Mouse (Mus musculus) stomach, postnatal 0 days (tissue): ENCODE results near the gene Rabgap1l.

Experiments used
- CTCF ChIP-seq: IDR thresholded peaks from 2 replicates; pipeline ENCODE4 v1.5.1; 2016; ENCODE audit warnings: antibody characterized with exemption, low read depth, mild to moderate bottlenecking, moderate library complexity
- EP300 ChIP-seq: optimal IDR thresholded peaks from 2 replicates; pipeline ENCODE3; 2016; ENCODE audit warnings: antibody characterized with exemption

DNA sequence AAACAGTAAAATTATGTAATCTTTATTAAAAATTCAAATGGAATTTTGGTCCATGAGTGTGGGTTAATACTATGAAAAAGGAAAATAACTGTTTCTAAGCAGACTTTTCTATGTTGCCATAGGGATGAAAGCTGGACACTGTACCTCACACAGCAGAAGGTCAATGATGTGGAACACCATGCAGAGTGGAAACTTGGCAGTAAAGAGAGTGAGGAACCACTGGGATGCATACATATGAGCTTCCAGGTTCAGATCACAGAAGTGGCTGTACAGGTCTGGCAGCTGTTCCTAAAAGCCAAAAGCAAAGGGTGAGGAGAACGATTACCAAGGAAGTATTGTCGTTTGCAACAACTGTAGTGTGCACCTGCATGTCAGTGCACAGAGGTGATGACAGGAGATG is 351.3 kb downstream of the Rabgap1l start:
- TF ChIP-seq CTCF (no peak), EP300 (no peak)
